Mouse (Mus musculus): ENCODE results near the gene Fsd1.

Fsd1 gene

DNA sequence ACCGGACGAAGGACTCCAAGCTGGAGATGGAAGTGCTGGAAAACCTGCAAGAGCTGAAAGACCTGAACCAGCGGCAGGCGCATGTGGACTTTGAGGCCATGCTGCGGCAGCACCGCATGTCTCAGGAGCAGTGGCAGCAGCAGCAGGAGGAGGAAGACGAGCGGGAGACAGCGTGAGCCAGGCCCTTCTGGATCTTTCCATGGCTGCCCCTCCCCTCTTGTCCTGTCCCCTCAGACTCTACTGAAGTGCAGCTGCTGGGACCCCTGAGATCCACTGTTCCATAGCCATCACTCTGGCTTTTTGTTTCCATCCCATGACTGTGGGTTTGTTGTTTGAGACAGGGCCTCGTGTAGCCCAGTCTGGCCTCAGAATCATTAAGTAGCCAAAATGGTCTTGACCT is 21.8 kb upstream of the Fsd1 start:
- DNase-seq, result no peak

DNA sequence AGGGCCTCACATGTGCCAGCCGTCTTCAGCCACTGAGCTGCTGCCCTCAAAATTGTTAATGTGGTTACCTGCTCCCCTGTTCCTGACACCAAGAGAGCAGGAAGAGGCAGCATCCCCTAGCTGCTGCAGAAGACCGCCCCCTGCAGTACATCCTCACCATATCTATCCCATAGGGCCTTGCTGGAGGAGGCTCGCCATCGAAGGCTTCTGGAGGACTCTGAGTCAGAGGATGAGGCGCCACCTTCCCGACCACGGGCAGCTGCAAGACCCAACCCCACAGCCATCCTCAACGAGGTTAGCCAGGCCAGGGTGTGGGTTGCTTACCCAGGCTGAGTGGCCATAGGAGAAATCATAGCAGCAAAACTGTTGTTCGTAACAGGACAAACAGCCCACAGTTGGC is 21.3 kb upstream of the Fsd1 start:
- DNase-seq, result no peak

DNA sequence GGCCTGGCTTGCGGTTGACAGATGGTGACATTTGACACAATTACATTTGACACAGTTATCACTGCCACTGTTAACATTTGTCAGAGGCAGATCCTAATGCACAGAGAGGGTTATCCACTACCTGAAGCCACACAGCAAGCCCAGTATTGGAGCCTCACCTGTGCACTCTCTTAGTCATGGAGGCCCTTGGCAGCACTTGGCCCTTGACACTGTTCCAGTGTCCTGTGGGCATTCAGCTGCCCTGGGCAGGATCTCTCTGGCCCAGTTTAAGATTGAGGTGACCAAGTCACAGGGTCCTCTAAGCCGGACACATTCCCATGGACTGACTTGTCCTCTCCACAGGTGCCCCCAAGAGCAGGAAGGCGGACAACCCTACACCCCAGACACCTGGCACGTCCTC is 19.1 kb upstream of the Fsd1 start:
- no peak for DNase-seq

DNA sequence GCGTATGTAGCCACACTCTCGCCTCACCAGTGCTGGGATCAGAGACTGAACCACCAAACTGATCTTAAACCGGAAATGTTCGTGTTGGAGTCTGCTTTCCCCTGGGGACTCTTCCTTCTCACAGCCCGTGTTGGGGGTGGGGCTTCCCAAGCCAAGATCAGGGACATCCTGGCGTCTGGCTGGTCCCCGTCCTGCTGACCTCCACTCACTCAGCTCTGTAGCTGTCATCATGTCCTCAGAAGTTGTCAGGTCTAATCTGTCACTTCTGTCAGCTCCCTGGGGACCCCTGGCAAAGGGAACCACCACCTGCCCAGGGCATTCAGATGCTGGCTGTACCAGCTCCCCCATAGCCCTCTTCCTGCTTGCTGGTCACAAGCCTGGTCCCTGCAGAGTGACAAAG is 18.1 kb upstream of the Fsd1 start:
- DNase-seq, result no peak

DNA sequence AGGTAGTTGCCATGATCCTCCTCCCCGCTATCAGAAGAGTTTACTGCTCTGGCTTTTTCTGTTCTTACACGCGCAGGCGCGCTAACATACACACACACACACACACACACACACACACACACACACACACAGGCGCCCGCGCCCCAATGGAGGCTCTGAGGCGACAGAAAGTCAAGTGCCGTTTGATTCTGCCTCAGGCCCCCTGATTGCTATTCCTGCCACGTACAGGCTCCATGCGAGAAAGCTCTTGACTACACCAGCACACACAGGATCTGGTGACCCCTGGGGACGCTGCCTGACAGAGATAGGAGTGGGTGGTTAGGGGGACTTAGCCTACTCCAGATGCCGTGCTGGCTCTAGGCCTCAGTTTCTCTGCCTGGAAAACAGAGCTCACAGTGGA is 16.7 kb upstream of the Fsd1 start:
- DNase-seq, result no peak

DNA sequence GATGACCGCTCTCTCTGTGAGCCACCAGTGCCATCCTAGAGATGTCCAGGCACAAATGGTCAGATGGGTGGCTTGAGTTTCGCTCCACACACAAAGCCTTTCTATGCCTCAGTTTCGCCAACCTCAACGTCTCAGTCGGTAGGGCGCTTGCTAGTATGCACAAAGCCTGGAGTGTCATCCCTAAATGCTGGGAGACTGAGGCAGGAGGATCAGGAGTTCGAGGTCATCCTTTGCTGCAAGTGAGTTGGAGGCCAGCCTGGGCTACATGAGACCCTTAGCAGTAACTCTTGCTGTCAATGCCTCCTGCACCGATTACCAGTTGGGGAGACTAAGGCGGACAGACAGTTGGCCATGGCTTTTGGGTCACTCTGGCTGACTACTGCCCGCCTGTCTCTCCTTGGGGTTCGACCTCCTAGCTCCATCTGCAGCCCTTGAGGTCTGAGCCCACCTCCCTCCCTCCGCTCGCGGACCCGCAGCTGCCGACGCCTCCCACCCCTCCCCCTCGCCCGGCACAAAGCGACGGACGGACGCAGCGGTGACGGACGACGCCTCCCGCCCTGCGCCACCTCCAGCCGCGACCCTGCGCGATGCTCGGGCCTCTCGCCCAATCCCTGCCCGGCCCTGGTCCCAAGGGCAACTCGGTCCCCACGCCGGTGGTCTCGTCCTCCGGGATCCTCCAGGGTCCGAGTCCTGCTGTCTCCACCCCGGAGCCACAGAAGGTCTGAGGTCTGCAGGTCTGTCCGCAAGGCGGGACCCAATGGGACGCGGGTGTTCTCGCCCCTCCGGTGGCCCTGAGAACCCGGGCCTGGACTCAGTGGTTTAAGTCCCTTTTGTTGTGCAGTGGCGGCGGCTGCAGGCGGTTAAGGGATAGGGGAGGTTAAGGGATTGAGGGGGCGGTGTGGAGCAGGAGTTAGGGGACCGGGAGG is 16.1 kb upstream of the Fsd1 start, which contains the start of gene Shd:
Shd (plus strand) TSS at position 502 of the 926 bp plus-strand sequence.
- no peak for DNase-seq

DNA sequence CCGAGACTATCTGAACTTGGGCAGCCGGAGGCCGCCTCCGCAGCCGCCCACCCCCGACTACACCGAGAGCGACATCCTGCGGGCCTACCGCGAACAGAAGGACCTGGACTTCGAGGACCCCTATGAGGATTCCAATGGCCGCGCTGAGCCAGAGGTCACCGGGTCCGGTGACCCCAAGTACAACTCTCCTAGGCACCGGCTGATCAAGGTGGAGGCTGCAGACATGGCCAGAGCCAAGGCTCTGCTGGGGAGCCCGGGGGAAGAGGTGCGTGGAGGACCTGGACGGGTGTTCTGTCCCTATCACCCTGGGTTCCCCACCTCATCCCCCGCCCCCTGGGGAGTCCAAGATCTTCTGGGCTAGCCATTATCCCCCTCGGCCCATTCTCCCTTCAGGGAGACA is 14.9 kb upstream of the Fsd1 start:
- no peak for DNase-seq

DNA sequence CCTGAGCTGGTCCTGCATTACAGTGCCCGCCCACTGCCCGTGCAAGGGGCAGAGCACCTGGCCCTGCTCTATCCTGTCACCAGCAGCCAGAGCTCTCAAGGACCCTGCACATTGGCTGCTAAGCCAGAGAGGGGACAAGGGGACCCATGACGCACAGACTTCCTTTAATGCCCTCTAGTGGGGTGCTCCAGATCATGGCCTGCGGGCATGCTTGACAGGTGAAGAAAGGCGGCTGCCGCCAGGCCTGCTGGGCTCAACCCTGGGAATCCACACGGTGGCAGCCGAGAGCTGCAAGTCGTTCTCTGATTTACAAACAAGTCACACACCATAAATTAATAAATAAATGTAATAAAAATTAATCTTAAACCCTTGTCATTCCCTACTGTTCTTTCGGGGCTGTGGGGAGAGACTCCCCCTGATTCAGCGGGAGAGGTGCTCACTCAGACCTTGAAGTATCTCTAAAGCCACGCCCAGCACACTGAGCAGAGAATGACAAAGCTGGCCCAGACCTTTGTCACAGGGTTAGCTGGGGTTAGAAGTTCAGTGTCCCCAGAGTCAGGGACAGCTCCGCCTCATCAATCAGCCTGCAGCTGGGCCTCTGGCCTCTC is 9.9 kb upstream of the Fsd1 start:
- peak; percentile 79 to 82 for DNase-seq

DNA sequence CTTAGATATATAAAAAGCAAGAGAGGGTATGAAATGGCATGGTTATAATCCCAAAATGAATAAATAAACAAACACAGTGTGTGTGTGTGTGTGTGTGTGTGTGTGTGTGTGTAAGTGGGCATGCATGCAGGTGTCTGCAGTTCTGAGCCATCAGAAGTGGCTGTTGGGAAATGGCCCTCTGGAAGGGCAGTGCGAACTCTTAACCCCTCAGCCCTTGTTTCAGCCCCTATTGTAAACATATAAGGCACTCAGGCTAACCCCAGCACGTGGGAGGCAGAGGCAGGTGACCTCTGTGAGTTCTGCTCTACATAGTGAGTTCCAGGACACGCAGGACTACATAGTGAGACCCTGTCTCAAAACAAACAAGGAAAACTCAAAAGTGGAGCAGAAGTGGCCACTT is 9.0 kb upstream of the Fsd1 start:
- no peak for DNase-seq

DNA sequence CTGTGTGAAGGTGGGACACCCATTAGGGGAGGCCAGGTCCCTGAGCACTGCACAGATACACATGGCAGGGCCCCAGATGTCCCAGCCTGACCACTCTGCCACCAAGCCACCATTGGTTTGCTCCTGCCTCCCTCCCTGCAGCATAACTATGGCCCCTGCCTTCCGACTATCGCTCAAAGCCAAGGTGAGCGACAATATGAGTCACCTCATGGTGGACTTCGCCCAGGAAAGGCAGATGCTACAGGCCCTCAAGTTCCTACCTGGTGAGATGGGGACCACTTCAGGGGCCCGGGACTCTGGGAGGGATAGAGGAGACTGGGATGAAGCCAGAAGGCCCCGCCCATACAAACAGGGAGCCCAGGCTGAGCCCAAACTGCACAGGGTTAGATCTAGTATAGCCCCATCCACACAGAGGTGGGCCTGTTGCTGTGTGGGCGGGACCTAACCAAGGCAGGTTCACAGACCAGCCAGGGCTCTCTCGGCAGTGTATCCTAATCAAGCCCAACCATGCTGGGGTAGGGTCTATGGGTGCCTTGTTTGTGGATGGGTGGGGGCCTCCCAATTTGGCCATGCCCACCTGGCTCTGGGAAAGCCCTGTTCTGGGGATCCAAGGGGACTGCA is 4.1 kb downstream of the Fsd1 start:
- no peak for DNase-seq

DNA sequence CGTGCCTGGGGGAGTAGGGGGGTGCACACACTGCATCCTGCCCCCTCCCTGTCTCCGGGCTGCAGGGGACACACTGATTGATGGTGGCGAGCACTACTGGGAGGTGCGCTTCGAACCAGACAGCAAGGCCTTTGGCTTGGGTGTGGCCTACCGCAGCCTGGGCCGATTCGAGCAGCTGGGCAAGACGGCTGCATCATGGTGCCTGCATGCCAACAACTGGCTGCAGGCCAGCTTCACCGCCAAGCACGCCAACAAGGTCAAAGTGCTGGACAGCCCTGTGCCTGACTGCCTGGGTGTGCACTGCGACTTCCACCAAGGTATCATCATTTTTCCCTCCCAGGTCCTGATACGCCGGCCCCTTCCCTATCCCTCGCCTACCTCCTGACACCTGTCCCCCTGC is 9.7 kb downstream of the Fsd1 start:
- no peak for DNase-seq

DNA sequence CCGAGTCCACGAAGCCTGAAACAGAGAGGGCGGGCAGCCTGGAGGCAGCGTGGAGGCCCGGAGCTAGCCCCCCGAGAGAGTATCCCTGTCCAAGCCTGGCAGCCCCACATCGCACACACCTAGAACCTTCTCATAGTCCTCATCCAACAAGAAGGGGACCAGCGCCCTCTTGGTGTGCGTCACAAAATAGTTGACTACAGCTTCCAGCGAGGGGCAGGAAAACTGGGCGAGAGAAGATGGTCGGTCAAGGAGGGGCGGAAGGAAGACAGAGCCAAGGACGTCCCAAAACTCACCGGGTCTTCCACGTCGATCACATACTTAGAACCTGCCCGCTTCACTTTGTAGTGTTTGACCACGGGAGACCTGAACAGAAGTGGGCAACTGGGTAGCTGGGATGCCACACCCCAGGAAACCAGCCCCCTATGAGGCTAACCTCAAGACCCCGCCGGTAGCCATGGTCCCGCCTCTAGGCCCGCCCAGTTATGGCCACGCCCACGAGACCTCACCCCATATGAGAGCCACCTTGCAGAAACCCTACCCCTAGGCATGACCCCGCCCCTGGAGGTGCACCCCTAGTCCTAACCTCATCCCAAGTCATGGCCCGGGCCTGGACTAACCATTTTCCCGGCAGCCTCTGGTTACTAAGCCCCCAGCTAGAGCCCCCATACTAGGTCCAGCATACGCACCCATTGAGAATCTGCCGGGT is 13.6 kb downstream of the Fsd1 start:
- no peak for DNase-seq

DNA sequence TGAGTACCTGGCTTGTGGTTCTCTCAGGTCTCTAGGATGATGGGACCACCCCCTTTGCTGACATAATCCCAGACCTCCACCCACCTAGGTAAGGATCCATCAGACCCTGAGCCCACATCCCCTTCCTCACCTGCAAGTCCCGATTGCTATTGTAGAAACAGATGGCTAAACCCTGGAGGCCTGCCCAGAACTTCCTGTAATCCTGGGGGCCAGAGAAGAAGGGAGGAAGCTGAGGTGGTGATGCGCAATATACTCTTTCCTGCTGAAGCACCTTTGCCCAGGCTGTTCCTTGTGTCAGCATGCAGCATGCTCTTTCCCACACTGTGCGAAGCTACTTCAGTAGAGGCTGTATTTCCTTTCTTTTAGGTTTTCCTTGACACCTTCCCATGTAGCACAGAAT is 16.7 kb downstream of the Fsd1 start:
- no peak for DNase-seq

DNA sequence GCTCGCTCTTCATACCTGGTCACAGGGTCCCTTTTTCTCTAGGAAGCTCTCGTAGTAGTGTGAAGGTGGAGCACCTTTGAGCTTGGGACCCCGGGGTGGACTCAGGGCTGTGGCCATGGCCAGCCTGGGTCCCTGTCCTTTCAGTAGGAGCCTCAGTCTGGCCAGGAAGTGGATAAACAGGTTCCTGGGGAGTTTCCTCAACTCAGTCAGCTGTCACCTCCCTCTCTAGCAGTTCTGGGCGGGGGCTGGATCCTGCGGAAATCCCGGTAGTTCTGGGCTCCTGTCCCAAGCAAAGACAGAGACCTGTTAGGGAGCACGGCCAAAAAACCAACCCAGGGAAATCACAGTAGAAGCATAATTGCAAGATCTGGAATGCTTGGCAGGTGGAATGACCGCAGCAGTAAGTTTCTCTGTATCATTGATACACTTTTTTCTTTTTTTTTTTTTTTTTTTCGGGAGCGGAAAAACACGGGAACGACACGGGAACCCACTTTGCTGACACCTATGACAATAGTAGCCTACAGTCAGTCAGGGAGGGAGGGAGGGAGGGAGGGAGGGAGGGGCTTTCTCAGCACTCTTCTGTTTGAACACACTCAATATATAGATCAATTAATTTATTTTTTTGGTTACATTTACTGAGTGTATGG is 19.2 kb downstream of the Fsd1 start, which contains the start of the genes Stap2 and Mpnd:
Stap2 (minus strand) TSS at position 170 of the 647 bp plus-strand sequence.
Mpnd (plus strand) TSS at position 297 of the 647 bp plus-strand sequence.
- DNase-seq, result no peak

DNA sequence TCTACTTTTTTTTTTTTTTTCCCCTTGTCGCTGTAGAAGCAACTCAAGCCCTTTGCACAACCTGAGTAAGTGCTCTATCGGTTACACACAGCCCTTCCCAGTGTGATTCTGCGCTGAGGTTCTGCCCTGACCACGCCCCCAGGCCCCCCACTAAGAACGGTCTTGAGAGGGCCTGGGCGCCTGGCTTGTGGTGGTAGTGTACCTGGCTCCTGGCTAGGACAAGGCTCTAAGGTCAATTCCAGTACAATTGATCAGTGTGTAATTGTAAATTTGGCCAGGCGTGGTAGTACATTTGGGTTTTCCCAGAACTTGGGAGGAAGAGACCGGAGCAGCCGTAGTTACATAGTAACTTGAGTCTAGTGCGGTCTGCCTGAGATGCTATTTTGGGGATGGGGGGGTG is 20.6 kb downstream of the Fsd1 start:
- DNase-seq, result no peak

DNA sequence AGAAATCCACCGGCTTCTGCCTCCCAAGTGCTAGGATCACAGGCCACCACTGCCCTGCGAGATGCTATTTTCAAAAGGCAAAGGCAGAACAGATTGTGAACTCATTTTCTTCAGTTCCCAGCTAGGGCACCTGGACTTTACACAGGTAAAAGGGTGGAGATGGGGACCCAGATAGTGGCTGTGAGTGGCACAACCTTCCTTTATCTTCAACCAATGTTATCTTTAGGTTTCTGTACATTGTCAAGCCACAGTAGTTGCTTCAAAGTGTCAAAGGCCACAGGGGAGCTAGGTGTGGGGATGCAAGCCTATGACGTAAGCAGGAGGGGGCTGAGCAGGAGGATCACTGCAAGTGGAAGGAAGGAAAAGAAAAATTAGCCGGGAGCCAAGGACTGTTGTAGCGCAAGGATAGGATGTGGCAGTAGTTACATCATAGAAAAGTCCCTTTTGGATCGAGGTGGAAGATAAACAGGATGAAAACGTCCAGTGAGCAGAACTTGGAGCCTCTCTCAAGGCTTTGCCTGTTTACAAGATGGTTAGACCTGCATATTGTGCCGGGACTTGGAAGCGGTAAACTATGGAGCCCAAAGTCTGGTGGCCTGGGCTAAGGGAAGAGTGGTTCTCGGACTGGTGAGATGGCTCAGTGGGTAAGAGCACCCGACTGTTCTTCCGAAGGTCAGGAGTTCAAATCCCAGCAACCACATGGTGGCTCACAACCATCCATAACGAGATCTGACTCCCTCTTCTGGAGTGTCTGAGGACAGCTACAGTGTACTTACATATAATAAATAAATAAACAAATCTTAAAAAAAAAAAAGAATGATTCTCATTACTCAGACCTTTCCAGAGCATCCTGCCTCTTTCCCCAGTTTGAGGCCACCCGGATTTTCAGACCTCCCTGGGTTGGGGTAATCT is 21.4 kb downstream of the Fsd1 start:
- DNase-seq, result no peak

DNA sequence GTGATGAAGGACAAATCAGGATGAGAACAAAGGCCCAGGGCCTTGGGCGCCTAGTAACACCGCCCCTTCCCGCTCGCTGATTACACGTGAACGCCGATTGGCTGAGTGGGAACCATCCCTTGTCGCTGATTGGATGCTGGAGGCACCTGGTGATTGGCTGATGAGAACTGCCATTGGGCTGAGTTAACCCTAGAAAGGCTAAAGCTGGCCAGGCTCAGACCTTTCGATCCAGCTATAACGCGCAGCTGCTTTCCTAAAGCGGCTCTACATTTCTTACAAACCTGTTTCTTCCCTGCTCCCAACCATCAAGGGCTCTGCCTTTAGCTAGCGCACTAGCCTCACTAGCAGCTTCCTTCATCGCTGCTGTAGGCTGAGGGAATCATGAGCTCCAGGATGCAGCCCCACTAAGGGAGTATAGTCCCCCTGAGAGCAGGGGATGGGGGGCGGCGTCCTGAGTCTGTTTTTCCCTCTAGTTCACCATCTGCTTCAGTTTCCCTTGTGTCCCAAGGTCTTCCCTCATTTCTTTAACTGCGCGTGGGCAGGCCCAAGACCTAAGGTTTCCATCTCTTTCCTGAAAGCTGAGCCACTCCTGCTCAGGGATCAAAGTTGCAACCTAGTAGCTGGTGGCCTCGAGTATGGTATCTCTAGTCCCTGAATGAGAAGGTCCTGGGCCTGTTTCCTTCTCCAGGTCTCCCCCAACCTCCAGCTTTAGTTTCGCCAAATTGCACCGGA is 22.2 kb downstream of the Fsd1 start:
- peak; percentile 85 to 87 for DNase-seq

DNA sequence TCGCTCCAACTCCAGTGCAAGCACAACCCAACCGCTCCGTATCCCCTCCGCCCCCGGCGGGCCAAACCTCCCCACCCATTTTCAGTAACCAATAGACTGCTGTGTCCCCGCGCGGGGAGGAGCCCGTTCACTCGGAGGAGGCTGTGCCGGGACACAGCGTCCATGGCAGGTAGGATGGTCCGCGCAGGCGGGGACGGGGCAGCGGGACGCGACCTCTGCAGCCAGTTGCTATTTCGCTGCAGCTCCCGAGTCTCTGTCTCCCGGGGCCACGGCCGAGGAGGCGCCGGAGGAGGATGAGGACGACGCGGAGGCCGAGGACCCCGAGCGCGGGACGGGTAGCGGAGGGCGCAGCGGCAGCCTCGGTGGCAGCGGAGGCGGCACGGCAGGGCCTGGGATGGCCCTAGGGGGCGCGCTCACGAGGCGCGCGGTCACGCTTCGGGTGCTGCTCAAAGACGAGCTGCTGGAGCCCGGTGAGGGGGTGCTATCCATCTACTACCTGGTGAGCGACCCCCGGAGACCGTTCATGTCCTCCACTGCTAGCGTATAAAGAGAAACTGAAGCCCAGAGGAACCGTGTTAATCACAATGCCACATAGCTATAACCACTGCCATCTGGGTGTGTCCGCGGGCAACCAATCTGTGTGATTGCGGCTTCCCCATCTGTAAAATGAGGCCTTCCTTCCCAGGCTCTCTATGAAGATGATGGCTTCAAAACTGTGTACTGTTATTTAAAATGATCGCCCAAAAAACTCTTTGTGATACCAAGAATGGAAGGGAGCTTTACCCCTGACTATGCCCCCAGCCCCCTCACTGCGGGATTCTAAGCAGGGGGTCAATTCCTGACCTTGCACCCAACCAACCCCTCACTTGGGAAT is 23.0 kb downstream of the Fsd1 start:
- peak; percentile 87 to 89 for DNase-seq

DNA sequence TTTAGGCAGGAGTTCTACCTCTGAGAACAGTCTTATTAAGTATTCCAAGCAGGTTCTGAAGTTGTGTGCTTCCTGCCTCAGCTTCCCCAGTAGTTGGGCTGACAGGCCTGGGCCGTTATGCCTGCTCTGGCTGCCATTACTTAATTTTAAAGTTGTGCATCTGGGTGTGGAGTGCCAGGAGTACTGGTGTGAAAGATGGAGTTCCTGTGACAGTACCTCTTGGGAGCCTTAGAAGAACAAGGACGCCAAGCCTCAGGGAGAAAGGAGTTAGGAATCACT is 23.6 kb downstream of the Fsd1 start:
- no peak for DNase-seq

DNA sequence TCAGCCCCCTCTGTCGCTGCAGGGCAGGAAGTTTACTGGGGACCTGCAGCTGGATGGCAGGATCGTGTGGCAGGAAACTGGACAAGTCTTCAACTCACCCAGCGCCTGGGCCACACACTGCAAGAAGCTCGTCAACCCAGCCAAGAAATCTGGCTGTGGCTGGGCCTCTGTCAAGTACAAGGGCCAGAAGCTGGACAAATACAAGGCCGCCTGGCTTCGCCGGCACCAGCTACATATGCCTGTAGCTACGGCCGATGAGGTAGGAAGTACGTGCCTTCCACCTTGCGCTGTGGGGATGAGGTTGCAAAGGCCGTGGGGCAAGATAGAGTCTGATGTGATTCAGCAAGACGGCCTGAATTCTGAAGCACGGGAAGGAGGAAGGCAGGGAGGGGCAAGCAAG is 23.9 kb downstream of the Fsd1 start:
- no peak for DNase-seq
